23 mouse cellular contexts compared by ENCODE assay signal in genomic region chr15:101352706-101353465, GRCm38 (mm10). TPM values are rescaled to one million over a fixed set of nuclear protein-coding genes. Genes with fewer than 3 reads are reported as not detected.
DNase-seq lines count a peak whose midpoint lies in the region; ATAC-seq lines count a peak whose summit lies in the region.
"Had no signal": no experiment of that assay in that cellular context is flagged by ENCODE, and none has a peak within 500 bp of the region (broad histone marks: within the 10 kb centered on the region; RNA-seq: fewer than 3 reads in every experiment).

No protein-coding gene starts in this region.

- H3K27me3 ChIP-seq in heart, embryonic 12.5 days (replicated peaks), result peaks cover 35% of the 10 kb centered on the region
- H3K27me3 ChIP-seq: hindbrain, embryonic 15.5 days; Patski had no signal

- no peak for ATAC-seq in heart, embryonic 12.5 days (ENCODE audit: insufficient number of reproducible peaks, low FRiP score)
- ATAC-seq: activated CD4-positive, CD25-positive, alpha-beta regulatory T cell, adult 4 months; forebrain, embryonic 16.5 days; Patski had no signal

- H3K9ac ChIP-seq in heart, embryonic 12.5 days, result peak overlapping the region; percentile 23; the same call in 1 of the 2 replicates
- H3K9ac ChIP-seq: hindbrain, embryonic 15.5 days; limb, embryonic 15.5 days had no signal

- H3K4me3 ChIP-seq in heart, embryonic 12.5 days, result no peak overlapping the region
- H3K4me3 ChIP-seq: hindbrain, embryonic 15.5 days; limb, embryonic 15.5 days had no signal

- H3K9me3 ChIP-seq in heart, embryonic 12.5 days (replicated peaks), result no peaks in the 10 kb centered on the region
- H3K9me3 ChIP-seq: hindbrain, embryonic 15.5 days; limb, embryonic 15.5 days had no signal

- intact Hi-C loops in heart, postnatal 14 days (cut with DNase I), result no loop called here

- H3K36me3 ChIP-seq in heart, embryonic 12.5 days, result no peaks in the 10 kb centered on the region
- H3K36me3 ChIP-seq: hindbrain, embryonic 15.5 days; limb, embryonic 15.5 days had no signal

- H3K27ac ChIP-seq in heart, embryonic 12.5 days (ENCODE audit: poor library complexity, severe bottlenecking), result no peak overlapping the region
- H3K27ac ChIP-seq: hindbrain, embryonic 15.5 days; limb, embryonic 15.5 days had no signal

- 38% methylated on average over 10 of the region's 10 CpGs for WGBS in heart, embryonic 12.5 days

- peaks cover 13% of the 10 kb centered on the region for H3K4me1 ChIP-seq in heart, embryonic 12.5 days (replicated peaks)

- DNase-seq in heart, postnatal 14 days, result no peak
- DNase-seq in 3T3-L1 (ENCODE audit: low read depth, low spot score), result peak; percentile 53
- peak; percentile 84 for DNase-seq in cerebellum, adult 11-12 months
- peak; percentile 90 to 94 for DNase-seq in cerebellum, postnatal 25 days
- no peak for DNase-seq in adrenal gland, postnatal 25 days
- DNase-seq in kidney, adult 9 months, result no peak
- DNase-seq in urinary bladder, adult 18-20 months (ENCODE audit: low spot score in 2 of 2), result no peak
- DNase-seq: B cell, adult 2 months; heart, adult 18-20 months; kidney, adult 18-20 months; kidney, postnatal 25 days; right cerebral cortex, postnatal 25 days; thymus, postnatal 4 days had no signal

- H3K4me2 ChIP-seq in heart, embryonic 12.5 days, result no peak overlapping the region
- H3K4me2 ChIP-seq: hindbrain, embryonic 15.5 days; limb, embryonic 15.5 days had no signal

RNA-seq across cellular contexts. Expression of gene Krt80, which starts 17.1 kb away (rescaled TPM):
- polyA plus RNA-seq in heart, embryonic 12.5 days (2016; fragmentation: Nextera tagmentation; extraction: Ambion mirVana), result 7.0 and 7.5 TPM in 2 replicates
- total RNA-seq in heart, postnatal 14 days (2021), result 1 to 10 TPM; 1.1 to 1.6 TPM
- total RNA-seq in adrenal gland, postnatal 25 days (2021), result 1.0 and 1.3 TPM in 2 replicates
- total RNA-seq: megakaryocyte-erythroid progenitor cell, adult 5-6 weeks had no signal
- polyA plus RNA-seq: activated CD4-positive, CD25-positive, alpha-beta regulatory T cell, adult 4 months; embryonic facial prominence, embryonic 11.5 days had no signal

RNA-seq across cellular contexts. Expression of gene Krt7, which starts 58.0 kb away (rescaled TPM):
- 25.1 TPM in 2 replicates for polyA plus RNA-seq in heart, embryonic 12.5 days (2016; fragmentation: Nextera tagmentation; extraction: Ambion mirVana)
- 1 to 10 TPM; 3.2 to 3.4 TPM for total RNA-seq in heart, postnatal 14 days (2021)
- total RNA-seq in adrenal gland, postnatal 25 days (2021), result 0.67 and 0.76 TPM in 2 replicates
- total RNA-seq: gastrocnemius, adult 8-10 months; layer of hippocampus, postnatal 10 days; megakaryocyte-erythroid progenitor cell, adult 5-6 weeks had no signal
- polyA plus RNA-seq: activated CD4-positive, CD25-positive, alpha-beta regulatory T cell, adult 4 months had no signal

RNA-seq across cellular contexts. Expression of gene 6030408B16Rik, which starts 59.9 kb away (rescaled TPM):
- 0.73 and 0.83 TPM in 2 replicates for polyA plus RNA-seq in heart, embryonic 12.5 days (2016; fragmentation: Nextera tagmentation; extraction: Ambion mirVana)
- total RNA-seq in heart, postnatal 14 days (2021), result 1 to 10 TPM; 1.7 to 1.8 TPM
- total RNA-seq in adrenal gland, postnatal 25 days (2021), result 0.27 TPM in 1 of 2 replicates, not detected in the other
- total RNA-seq: gastrocnemius, adult 8-10 months; layer of hippocampus, postnatal 10 days; megakaryocyte-erythroid progenitor cell, adult 5-6 weeks had no signal
- polyA plus RNA-seq: hindbrain, embryonic 15.5 days; Patski had no signal

Comparison
In these comparisons a context has a peak if more than half of its experiments do, and no peak if none do; other contexts are left out.
1. DNase-seq: peak in 3T3-L1 (single experiment), cerebellum, adult 11-12 months (single experiment) and cerebellum, postnatal 25 days (2 of 2); none in heart, postnatal 14 days (0 of 2), adrenal gland, postnatal 25 days (single experiment), kidney, adult 9 months (single experiment) and urinary bladder, adult 18-20 months (0 of 2).